Mouse (Mus musculus) heart, embryonic 11.5 days (tissue): ENCODE data around the gene Troap. TPM values are rescaled to one million over a fixed set of nuclear protein-coding genes. Genes with fewer than 3 reads are reported as not detected.

Experiments used
- ATAC-seq: fragments of 200-750 bp; cut with Nextera tagmentation; replicated peaks from 2 replicates; pipeline ENCODE4 v1.8.0; 2017; ENCODE audit warnings: moderate library complexity; ENCODE audit not compliant: insufficient number of reproducible peaks, low FRiP score, low TSS enrichment
- H3K27ac ChIP-seq: fragments of 300-500 bp; sonication (generic); 2 replicates; pipeline ENCODE4 v1.5.1; 2014; ENCODE audit warnings: mild to moderate bottlenecking, low read depth, low read length
- H3K27me3 ChIP-seq: fragments of 300-500 bp; sonication (generic); 2 replicates; pipeline ENCODE4 v1.6.1; 2014; ENCODE audit warnings: mild to moderate bottlenecking, low read length, mixed read lengths; ENCODE audit not compliant: control insufficient read depth, insufficient read depth
- H3K36me3 ChIP-seq: fragments of 300-500 bp; sonication (generic); 2 replicates; pipeline ENCODE4 v1.6.1; 2014; ENCODE audit warnings: mild to moderate bottlenecking, low read length, moderate library complexity, mixed read lengths; ENCODE audit not compliant: control insufficient read depth, insufficient read depth
- H3K4me1 ChIP-seq: fragments of 300-500 bp; sonication (generic); 2 replicates; pipeline ENCODE4 v1.6.1; 2014; ENCODE audit warnings: low read length; ENCODE audit not compliant: control insufficient read depth, insufficient read depth
- H3K4me2 ChIP-seq: fragments of 300-500 bp; sonication (generic); 2 replicates; pipeline ENCODE4 v1.6.1; 2014; ENCODE audit warnings: mild to moderate bottlenecking, moderate library complexity
- H3K4me3 ChIP-seq: fragments of 300-500 bp; sonication (generic); 2 replicates; pipeline ENCODE4 v1.5.1; 2014; ENCODE audit warnings: low read depth, low read length
- H3K9ac ChIP-seq: fragments of 300-500 bp; sonication (generic); 2 replicates; pipeline ENCODE4 v1.6.1; 2014; ENCODE audit warnings: mild to moderate bottlenecking, low read depth, low read length, moderate library complexity
- H3K9me3 ChIP-seq: fragments of 300-500 bp; sonication (generic); replicated peaks from 2 replicates; pipeline ENCODE4 v1.6.1; 2016; ENCODE audit warnings: low read length; ENCODE audit not compliant: control insufficient read depth
- WGBS: fragments of 180-500 bp; shearing (Covaris S2); extraction: QIAGEN DNeasy Blood & Tissue Kit; methylation state at CpG from one replicate; pipeline ENCODE4 v1.1.7; 2014; ENCODE audit not compliant: insufficient replicate concordance; 5-methylcytosine and 5-hydroxymethylcytosine counted together
- polyA plus RNA-seq: library from polyadenylated mRNA; unstranded; fragments of >200 nt; fragmentation: Nextera tagmentation; extraction: Ambion mirVana; gene quantifications from 2 replicates; pipeline ENCODE4 v1.2.1, GENCODE M21; 2014

The Troap gene
- polyA plus RNA-seq = 21.1 and 22.0 TPM in 2 replicates

DNA sequence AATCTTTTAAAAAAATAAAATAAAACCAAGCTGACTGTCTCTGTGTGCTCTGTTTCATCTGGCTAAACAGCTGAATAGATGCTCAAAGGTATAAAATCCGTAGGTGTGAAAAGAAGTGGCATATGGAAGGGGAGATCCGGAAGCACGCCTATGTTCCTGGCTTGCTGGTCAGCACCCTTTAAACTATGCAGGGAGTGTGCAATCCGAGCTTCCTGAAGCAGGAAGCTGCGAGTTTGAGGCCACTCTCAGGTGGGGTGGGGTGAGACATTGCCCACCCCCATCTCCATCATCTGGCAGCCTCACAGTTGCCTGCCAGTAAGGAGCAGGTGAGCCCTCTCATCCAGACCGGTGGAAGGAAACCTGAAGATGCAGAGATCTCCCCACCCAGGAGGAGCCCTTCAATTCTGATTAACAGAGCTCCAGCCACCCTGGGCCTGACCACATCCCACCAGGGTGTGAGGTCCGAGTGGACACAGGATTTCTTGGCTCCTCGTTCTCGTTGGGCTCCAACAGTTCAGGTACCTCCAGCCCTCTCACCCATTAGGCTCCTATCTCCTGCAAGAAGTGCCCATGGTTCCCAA, at the start of gene Troap:
Troap (plus strand) TSS at position 557 of the 581 bp plus-strand sequence.
- H3K27me3 ChIP-seq = no peaks in the 10 kb centered on the region
- no peaks in the 10 kb centered on the region for H3K9me3 ChIP-seq
- ATAC-seq = no peak; the same call in 1 of the 2 replicates
- peak within 1 kb of the TSS; percentile 88 for H3K9ac ChIP-seq
- 0 out of 2 replicates have a peak, but pooled peaks cover 5% of the 10 kb centered on the region for H3K36me3 ChIP-seq
- peaks cover 19% of the 10 kb centered on the region for H3K4me1 ChIP-seq
- WGBS = 21% methylated on average over 9 of the region's 9 CpGs
- peak within 1 kb of the TSS; percentile 96 for H3K27ac ChIP-seq
- peak within 1 kb of the TSS; percentile 74 for H3K4me3 ChIP-seq
- H3K4me2 ChIP-seq = peak within 1 kb of the TSS; percentile 94

DNA sequence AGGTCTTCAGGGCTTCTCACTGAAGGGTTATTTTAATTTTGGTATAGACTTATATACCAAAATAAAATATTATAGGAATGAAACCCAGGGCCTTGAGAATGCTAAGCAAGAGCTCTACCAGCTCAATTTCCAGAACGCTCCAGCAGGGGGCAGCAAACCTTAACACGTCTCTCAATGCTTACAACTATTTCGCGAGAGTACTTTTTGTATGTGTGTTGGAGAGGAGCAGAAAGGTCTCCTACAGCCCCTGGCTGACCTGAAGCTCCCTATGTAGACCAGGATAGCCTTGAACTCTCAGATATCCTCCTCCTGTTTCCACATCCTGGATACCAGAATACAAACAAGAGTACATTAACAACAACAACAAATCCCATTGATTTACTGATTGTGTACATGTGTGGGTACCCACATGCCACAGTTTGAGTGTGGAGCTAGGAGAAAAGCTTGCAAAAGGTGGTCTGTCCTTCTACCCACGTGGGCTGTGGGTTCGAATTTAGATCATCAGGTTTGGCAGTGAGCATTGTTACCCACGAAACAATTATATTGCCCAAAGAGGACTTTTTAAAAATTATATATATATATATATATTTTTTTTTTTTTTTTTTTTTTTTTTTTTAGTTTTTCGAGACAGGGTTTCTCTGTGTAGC, 49.6 kb upstream of the Troap start:
- H3K4me2 ChIP-seq = no peak overlapping the region
- no peak overlapping the region for H3K27ac ChIP-seq
- no peak overlapping the region for H3K9ac ChIP-seq
- WGBS = 19% methylated on average over 7 of the region's 8 CpGs
- H3K4me3 ChIP-seq = no peak overlapping the region
- no peaks in the 10 kb centered on the region for H3K36me3 ChIP-seq
- H3K9me3 ChIP-seq = no peaks in the 10 kb centered on the region; the same call in 1 of the 2 replicates
- no peak for ATAC-seq
- no peaks in the 10 kb centered on the region for H3K27me3 ChIP-seq
- H3K4me1 ChIP-seq = no peaks in the 10 kb centered on the region

DNA sequence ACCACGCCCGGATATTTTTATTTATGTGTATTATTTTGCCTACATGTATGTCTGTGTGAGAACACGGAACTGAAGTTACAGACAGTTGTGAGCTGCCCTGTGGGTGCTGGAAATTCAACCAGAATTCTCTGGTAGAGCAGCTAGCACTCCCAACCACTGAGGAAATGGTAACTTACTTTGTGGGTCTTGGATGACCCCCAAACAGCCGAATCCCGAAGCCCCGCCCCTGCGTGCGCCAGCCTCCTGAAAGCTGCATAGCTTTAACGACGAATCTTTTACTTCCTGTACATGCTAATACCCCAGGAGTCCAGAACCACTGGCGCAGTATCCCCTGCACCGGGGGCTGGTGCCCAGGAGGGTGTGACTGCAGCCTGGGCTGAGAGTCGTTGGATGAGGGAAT, 49.0 kb upstream of the Troap start:
- ATAC-seq = no peak
- Histone ChIP-seq H3K4me1 (no peaks in the 10 kb centered on the region), H3K36me3 (no peaks in the 10 kb centered on the region), H3K9ac (no peak overlapping the region), H3K27me3 (no peaks in the 10 kb centered on the region), H3K27ac (no peak overlapping the region), H3K4me3 (no peak overlapping the region), H3K4me2 (no peak overlapping the region), H3K9me3 (no peaks in the 10 kb centered on the region; the same call in 1 of the 2 replicates)
- 69% methylated on average over 13 of the region's 13 CpGs for WGBS

DNA sequence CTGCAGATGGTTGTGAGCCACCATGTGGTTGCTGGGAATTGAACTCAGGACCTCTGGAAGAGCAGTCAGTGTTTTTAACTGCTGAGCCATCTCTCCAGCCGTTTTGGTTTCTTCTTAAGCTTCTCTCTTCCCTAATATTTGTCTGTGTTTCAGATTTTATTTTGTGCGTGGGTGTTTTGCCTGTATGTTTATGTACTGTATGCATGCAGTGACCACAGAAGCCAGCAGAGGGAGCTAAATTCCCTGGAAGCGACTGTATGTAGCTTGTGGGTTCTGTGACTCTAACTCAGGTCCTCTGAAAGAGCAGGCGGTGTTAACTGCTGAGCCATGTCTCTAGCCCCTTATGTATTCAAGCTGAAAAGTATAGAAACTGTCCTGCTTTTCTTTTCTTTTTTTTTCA, 48.1 kb upstream of the Troap start:
- WGBS = 64% methylated on average over 4 of the region's 4 CpGs
- Histone ChIP-seq H3K27ac (no peak overlapping the region), H3K36me3 (no peaks in the 10 kb centered on the region)

DNA sequence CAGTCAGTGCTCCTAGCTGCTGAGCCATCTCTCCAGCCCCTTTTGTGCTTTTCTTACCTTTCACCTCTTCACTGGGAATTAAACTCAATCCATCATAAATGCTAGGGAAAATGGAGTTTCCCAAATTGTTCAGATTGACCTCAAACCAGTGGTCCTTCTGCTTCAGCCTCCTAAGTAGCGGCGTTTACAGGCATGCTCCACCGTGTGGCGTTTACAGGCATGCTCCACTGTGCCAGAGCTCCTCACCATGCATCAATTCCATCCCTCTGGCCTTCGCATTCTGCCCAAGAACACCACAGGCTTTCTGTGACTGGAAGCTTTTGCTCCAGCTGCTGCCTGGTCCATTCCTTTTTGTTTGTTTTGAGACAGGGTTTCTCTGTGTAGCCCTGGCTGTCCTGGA, 47.3 kb upstream of the Troap start:
- Histone ChIP-seq H3K9me3 (no peaks in the 10 kb centered on the region), H3K27ac (no peak overlapping the region), H3K4me2 (no peak overlapping the region), H3K27me3 (no peaks in the 10 kb centered on the region), H3K4me1 (peaks cover 3% of the 10 kb centered on the region), H3K9ac (no peak overlapping the region), H3K36me3 (no peaks in the 10 kb centered on the region), H3K4me3 (no peak overlapping the region)
- 68% methylated on average over 5 of the region's 5 CpGs for WGBS
- ATAC-seq = no peak

More for the DNA sequence above, 48.1 kb upstream of the Troap start:
- H3K4me3 ChIP-seq = no peak overlapping the region
- ATAC-seq = no peak
- no peaks in the 10 kb centered on the region; the same call in 1 of the 2 replicates for H3K9me3 ChIP-seq
- H3K9ac ChIP-seq = no peak overlapping the region
- H3K27me3 ChIP-seq = no peaks in the 10 kb centered on the region
- H3K4me1 ChIP-seq = no peaks in the 10 kb centered on the region; the same call in 1 of the 2 replicates
- no peak overlapping the region for H3K4me2 ChIP-seq

DNA sequence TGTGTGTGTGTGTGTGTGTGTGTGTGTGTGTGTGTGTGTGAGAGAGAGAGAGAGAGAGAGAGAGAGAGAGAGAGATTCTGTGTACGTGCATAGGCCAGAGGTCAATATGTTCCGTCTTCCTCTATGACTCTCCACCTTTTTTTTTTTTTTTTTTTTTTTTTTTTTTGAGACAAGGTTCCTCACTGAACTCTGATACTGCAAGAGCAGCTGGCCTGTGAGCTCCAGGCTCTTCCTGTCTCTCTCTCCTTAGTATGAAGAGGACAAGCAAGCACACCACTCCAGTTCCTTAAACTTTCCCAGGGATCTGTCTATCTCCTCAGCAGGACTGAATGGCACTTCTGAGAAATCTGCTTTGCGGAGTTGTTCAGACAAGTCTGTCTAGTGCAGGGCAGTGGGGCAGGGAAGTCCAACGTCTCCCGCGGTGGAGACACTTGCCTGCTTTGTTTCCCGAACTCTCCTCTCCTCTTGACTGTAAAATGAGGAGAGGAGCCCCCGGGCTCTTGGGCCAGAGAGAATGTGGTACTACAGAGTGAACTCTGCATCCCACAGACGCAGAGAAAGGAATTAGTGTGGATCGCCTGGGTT, 45.4 kb upstream of the Troap start:
- peak overlapping the region; percentile 90 for H3K9ac ChIP-seq
- peak overlapping the region; percentile 93 for H3K27ac ChIP-seq
- peak overlapping the region; percentile 91 for H3K4me2 ChIP-seq
- no peaks in the 10 kb centered on the region for H3K36me3 ChIP-seq
- 3% methylated on average over 10 of the region's 10 CpGs for WGBS
- H3K27me3 ChIP-seq = no peaks in the 10 kb centered on the region
- H3K4me3 ChIP-seq = peak overlapping the region; percentile 88
- peaks cover 21% of the 10 kb centered on the region for H3K4me1 ChIP-seq
- H3K9me3 ChIP-seq = no peaks in the 10 kb centered on the region
- ATAC-seq = no peak

DNA sequence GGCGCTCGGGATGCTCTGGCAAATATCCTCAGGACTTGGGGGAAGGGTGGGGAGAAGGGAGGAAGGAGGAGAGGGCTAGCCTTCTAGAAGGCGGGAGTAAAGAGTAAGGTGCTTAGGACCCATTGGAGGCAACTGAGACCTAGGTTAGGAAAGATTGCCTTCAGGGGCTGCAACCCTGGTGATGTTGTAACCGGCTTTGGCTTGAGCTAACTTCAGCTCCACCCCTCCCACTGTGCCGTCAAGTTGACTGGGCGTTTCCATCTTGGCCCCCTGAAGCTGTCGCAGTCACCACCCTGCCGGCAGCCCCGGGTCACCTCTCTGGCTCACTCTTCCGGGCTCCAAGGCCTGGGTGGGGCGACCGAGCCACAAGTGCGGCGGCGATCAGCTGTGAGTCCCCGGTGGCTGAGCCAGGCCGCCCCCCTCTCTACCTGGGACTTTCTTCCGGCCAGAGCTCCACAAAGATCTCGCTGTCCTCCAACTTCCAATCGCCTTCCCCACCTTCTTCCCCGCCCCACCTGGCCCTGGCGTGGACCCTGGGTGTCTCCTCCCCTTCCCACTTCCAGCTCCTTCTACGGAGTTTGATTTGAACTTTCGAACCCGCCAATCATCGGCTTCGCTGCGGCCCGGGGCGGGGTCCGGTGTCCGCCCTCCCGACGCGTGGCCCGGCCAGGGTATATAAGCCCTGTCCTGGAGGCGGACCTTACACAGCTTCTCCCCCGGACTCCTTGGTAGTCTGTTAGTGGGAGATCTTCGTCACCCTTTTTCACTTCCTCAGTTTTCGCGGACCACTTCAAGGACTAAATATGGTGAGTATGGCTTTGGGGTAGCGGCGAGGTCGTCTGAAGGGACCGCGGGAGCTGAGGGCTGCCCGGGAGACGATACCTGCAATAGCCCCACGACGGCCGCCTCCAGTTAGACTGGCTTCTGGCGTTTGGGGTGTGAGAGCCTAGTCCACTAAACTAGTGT, 44.5 kb upstream of the Troap start, which contains the start of gene Tuba1c:
Tuba1c (plus strand) TSS at position 273 of the 966 bp plus-strand sequence.
- peak; percentile 93 for ATAC-seq
- peak within 1 kb of the TSS; percentile 90 for H3K9ac ChIP-seq
- H3K36me3 ChIP-seq = peaks cover 3% of the 10 kb centered on the region; the same call in 1 of the 2 replicates
- H3K4me3 ChIP-seq = peak within 1 kb of the TSS; percentile 88
- H3K4me1 ChIP-seq = peaks cover 21% of the 10 kb centered on the region
- H3K4me2 ChIP-seq = peak within 1 kb of the TSS; percentile 91
- peak within 1 kb of the TSS; percentile 93 for H3K27ac ChIP-seq
- WGBS = under 1% methylated on average over 50 of the region's 52 CpGs
- H3K27me3 ChIP-seq = no peaks in the 10 kb centered on the region
- no peaks in the 10 kb centered on the region for H3K9me3 ChIP-seq
